Mouse (Mus musculus) kidney, postnatal 36 days (tissue): Measurements from ENCODE around the gene Nedd4.
"Not testable (repeated sequence)": the region's sequence is repeated elsewhere in the genome, so short reads cannot be mapped to it uniquely, and the experiment has no call there.

Source experiments
- DNase-seq, 2 experiments: peaks; one replicate each; pipeline ENCODE4 v3.0.0; 2021 to 2022; ENCODE audit warnings: mixed read lengths in 2 of 2

The Nedd4 gene

DNA sequence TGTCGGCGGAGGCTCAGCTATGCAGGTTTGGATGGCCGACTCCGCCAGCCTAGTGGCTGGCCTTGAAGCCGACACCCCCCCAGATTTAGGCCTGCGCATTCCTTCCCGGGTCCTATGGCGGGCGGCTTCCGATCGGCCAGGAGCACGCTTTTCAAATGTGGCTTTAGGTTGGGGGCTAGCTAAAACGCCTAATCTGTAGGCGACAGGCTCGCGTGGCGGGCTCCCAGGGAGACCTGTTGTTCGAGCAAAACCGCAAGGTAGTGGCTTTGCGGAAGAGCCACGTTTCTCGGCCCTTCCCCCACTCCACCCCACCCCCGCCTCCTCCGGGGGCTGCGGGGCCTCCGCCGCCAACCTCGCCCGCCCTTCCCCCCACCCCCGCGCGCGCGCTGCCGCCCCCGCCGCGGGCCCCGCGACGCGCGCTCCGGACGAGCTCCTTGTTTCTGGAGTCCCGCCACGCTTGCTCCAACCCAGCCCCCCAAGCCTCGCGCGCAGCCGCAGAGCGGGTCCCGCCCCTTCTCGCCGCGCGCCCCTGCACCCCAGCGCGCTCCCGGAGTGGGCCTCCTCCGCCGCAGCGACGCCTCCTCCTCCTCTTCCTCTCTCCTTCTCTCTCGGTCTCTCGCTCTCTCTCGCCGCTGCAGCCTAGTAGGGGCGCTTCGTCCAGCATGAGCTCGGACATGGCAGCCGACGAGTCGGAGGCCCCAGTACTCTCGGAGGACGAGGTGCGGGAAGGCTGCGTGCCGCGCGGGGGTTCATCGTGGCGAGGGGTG, at the start of gene Nedd4:
Gene Nedd4, plus strand, starts transcription at position 452 of the 767 bp plus-strand sequence.
- peak; percentile 95 to 97 for DNase-seq

DNA sequence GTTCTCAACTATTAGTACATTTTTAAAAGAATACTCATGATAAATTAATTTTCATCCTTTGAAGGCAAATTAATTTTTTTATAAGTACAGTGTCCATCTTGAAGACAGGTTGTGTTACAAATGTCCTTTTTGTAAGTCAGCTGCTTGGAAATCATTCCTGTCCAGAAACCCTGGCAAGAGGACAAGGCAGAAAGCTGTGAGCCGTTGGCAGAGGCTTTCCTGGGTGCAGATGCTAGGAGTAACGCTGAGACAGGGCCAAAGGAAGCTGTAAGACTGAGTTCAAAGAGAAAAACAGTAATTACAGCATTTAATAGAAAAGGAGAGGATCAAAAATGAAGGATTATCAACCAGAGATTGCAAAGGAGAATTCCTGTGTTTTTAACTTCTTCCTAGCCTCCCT, 48.3 kb upstream of the Nedd4 start:
- no peak for DNase-seq

DNA sequence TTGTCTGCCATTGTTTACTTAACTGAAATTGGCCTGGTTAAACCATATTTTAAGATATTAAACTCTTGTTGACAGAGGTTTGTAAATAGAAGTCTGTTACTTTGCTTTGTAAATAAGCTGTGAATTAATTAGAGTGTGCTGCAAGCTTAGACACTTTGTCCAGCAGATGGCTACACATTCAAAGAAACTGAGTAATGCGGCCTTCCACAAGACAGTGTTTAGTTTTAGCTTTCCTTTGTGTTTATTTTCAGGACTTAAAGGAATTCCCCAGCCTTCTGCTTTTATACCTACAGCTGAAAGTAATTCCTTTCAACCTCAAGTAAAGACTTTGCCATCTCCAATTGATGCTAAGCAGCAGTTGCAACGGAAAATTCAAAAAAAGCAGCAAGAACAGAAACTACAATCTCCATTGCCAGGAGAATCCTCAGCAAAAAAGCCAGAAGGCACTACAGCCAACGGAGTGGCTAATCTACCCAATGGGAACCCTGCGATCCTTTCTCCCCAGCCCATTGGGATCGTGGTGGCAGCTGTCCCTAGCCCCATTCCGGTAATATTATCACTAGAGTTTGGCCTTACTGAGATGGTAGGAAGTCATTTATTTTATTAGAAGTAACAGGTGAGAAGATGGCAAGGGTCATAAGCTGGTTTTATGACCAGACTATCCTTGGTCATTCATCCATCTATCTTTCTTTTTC, 47.2 kb upstream of the Nedd4 start:
- DNase-seq = no peak

DNA sequence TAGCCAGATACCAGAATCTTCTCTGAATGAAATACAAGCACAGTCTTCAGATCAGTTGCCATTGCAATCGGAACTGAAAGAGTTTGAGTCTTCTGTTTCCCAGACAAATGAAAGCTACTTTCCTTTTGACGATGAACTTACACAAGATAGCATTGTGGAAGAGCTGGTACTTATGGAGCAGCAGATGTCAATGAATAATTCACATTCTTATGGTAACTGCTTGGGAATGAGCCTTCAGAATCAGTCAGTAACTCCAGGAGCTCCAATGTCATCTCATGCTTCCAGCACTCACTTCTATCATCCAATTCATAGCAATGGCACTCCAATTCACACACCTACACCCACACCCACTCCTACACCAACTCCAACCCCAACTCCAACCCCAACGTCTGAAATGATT, 44.1 kb upstream of the Nedd4 start:
- DNase-seq = no peak

DNA sequence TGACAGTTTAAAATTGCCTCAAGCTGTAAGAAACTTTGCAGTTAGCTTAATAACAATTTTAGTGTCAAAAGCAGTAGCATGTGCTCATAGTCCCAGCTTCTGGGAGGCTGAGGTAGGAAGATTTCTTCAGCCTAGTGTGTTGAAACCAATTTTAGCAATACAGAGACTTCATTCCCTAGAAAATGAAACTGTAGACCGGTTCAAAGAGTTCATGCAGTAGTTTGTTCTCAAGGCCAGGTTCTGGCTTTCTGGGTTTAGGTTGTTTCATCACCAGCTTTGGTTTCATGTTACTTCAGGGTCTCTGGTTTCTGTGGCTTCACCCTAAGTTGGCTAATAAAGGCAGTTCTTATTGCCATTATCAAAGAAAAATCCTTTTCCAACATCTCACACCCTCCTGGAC, 38.5 kb upstream of the Nedd4 start:
- DNase-seq = no peak

- no peak for DNase-seq
Measured at GRCm38 (mm10) chr9:72627598-72627997, 34.5 kb upstream of the Nedd4 start.

DNA sequence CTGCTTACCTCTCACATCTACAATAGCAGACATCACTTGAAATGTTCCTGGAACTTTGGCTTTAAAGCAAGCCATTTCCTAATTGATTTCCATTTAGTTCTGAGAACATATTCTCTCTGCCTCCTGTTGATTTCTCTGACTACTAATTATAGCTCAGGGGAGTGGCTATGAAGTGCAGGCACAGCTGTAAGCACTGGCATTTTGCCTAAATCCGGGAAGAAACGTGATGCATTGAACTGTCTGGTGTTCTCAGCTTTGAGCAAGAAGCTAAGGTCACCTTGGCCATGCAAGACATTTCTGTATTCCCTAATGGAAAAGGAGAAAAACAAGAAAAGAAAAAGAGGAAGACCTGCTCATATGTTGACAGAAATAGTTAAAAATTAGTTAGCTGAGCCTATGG, 33.6 kb upstream of the Nedd4 start:
- DNase-seq = peak; percentile 50 to 76

- no peak for DNase-seq
Measured at GRCm38 (mm10) chr9:72632198-72632597, 29.9 kb upstream of the Nedd4 start.

DNA sequence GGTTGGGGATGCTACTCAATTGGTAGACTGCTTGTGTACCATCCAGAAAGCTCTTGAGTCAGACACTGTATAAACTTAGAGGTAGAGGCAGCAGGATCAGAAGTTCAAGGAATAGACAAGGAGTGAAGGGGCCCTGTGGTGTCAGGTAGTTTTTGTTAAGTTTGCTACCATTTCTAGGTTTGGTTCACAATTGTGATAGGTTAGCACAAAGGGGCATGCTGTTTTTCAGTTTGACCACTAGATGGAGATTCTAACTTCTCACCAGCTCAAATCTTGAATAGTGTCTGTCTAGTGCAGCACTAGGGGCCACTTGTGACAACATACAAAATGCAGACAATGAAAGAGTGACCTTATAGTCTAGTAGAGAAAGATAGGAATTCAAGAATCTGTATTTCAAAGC, 27.0 kb upstream of the Nedd4 start:
- peak in 1 of 2 experiments; percentile 20 for DNase-seq

DNA sequence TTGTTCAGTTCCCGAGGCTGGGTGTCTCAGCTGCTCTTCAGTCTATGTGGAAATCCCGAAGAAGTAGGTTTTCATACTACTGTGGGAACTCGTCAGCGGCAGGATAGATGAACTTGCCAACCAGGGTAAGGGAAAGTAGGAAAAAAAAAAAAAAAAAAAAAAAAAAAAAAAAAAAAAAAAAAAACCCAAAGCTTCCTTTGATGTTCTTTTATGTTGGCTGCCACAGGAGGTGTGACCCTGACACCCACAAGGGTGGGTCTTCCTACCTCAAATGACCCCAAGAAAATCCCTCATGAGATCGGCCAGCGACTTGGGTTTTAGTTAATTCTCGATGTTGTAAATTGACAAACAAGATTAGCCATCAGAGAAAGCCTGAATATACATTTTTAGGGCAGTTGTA, 25.6 kb upstream of the Nedd4 start:
- DNase-seq = no peak

DNA sequence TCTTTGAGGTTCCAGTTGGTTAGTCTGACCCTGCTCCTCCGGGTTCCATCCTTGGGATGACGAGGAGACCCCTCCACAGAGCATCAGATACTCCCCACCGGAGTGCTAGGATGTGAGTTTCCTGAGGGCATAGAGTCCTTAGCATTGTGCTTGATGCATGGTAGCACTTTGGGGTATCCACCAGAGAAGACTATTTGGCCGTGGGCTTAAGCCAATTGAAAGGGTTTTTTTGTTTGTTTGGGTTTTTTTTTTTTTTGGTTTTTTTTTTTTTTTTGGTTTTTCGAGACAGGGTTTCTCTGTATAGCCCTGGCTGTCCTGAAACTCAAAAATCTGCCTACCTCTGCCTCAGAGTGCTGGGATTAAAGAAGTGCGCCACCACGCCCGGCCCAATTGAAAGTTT, 24.9 kb upstream of the Nedd4 start:
- no peak for DNase-seq

DNA sequence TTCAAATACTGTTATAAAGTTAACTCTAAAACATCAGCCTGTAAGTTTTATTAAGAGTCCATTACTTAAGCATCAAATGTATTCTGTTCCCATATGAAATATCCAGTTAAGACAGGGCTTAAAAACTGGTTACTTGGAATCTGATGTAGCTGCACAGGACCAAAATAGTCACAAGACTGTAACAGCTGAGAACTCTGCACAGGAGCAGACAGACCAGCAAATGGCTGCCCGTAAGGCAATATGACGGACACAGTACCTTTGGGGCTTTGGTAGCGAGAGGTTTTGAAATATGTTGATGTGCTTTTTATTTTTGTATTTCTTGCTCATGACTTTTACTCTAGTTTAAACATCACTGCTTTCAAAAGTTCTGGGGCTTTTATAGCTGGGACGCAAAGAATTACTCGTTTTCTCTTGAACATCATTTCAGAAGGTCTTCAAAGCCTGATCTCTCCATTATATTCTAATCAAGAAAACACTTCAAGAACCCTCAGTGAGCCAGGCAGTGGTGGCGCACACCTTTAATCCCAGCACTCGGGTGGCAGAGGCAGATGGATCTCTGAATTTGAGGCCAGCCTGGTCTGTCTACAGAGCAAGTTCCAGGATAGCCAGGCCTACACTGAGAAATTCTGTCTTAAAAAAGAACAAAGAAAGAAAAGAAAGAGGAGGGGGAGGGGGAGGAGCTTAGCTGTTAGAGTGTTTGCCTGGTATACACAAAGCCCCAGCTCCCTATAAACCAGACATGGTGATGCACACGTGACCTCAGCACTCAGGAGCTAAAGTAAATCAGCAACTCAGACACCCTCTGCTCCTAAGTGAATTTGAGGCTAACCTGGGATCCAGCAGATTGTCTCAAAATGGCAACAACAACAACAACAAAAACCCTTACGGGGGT, 22.9 kb upstream of the Nedd4 start:
- peak; percentile 53 to 58 for DNase-seq

- peak; percentile 89 to 94 for DNase-seq
Measured at GRCm38 (mm10) chr9:72639843-72640621, 22.1 kb upstream of the Nedd4 start.

DNA sequence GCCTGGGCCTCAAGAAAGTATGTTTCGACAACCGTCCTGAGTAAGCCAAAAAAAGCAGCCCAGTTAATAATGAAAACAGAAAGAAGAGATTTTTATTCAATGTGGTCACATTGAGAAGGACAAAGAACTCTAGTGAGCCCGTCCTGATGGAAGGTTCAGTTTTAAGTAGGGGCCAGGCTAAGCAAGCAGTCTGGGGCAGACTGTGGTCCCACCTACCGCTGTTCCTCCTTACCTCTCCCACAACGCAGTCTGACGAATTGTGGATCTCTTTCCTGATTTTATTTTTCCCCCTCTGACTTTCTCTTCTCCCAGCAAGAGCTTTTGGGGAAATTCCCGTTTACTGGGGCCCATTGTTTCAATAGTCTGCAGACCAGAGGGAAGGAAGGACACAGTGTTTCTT, 21.5 kb upstream of the Nedd4 start:
- no peak for DNase-seq

DNA sequence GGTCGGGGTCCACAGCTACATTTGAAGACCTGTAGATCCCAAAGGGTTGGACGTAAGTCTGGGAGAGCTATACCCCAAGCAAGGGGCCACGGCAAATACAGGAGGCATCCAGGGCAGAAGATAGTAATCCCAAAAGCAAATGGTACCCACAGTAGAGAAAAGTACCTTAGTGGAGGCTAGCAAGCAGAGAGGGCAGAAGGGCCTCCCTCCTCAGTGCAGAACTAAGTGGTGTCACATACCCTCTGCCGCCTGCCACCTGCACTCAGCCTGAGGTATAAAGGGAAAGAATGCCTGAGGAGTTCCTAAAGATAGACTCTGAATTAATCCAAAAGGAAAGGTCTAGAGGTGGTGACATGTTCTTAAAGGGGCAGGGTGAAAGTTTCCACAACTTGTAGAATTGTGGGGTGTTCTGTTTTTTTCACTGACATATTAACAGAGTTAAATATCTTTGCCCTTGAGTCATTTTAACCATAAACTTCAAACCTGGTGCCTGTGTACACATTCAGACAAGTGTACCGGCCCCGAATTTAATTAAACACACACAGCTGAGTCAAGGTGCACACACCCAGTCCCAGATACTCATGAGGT, 21.0 kb upstream of the Nedd4 start:
- DNase-seq = no peak

GRCm38 (mm10) chr9:72642756-72643447, 19.2 kb upstream of the Nedd4 start:
- not testable (repeated sequence) for DNase-seq

DNA sequence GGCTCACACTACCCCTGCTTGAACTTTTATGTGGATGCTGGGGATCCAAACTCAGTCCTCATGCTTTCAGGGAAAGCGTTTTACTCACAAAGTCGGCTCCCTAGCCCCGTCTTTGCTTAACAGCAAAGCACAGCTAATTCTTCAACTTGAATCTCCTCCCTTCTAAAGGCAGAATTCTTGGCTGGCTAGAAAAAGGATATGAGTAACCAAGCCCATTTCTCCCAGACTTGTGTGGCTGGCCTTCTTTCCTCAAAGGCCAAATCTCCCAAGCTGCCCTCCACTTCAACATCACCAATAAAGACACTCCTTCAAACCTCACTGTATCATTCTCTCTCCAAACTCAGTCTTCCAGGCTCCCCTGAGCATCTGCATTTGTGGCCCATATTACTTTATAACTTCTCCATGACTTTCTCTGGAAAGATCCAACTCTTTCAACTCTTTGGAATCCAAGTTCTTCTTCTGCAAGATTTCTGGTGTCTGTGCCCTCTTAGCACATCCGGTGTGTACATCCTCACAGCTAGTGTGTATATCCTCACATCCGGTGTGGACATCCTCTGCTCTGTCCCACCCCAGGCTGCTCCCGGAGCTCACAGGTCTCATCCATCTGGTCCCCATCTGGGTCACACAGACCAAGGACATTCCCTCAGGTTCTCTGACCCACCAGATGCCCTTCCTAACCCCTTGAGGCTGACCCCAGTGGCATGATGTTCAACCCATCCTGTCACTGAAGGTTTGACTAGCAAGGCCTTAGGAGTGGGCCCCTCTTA, 18.3 kb upstream of the Nedd4 start:
- DNase-seq = no peak

DNA sequence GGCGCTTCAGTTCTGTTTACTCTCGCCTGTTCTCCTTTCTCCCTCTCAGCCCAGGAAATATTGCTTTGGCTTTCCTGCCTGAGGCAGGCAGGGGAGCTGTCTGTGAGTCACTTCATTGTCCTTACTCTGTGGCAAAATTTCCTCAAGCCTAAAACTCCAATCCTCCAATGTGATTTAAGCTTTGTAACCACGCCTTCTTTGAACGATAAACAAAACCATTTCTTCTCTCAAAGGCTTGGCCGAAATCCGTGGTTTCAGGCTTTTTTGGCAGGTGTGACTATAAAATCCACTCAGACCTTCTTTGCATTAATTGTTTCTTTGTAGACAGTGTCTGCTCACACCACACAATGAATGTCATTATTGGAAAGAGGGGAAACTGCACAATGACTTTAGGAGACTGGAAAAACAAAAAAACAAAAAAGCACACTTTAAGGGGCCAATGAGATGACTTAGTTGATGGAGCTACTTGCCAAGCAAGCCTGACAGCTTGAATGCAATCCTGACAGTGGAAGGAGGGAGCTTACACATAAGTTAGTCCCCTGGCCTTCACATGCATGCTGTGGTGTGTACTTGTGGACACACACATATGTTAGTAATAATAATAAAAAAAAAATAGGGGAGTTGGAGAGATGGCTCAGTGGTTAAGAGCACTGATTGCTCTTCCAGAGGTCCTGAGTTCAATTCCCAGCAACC, 17.6 kb upstream of the Nedd4 start:
- DNase-seq = no peak

GRCm38 (mm10) chr9:72649781-72650180, 12.4 kb upstream of the Nedd4 start:
- no peak for DNase-seq

GRCm38 (mm10) chr9:72652961-72653360, 9.2 kb upstream of the Nedd4 start:
- no peak for DNase-seq
